8 mouse cellular contexts compared by ENCODE assay signal in genomic region chr10:77984660-77985059, GRCm38 (mm10). TPM values are rescaled to one million over a fixed set of nuclear protein-coding genes. Genes with fewer than 3 reads are reported as not detected.
DNase-seq lines count a peak whose midpoint lies in the region; ATAC-seq and TF ChIP-seq lines count a peak whose summit lies in the region.

No protein-coding gene starts in this region.

- no peak overlapping the region for H3K27ac ChIP-seq in embryonic facial prominence, embryonic 12.5 days
- H3K27ac ChIP-seq in heart, embryonic 13.5 days (replicated peaks) = no peak overlapping the region
- H3K27ac ChIP-seq in kidney, embryonic 16.5 days (ENCODE audit: low read length) = no peak overlapping the region
- H3K27ac ChIP-seq in liver, postnatal 0 days (ENCODE audit: low read depth) = no peak overlapping the region
- no peak overlapping the region for H3K27ac ChIP-seq in neural tube, embryonic 14.5 days (ENCODE audit: low read depth, low read length)

- no peaks in the 10 kb centered on the region for H3K27me3 ChIP-seq in E14TG2a.4 (ENCODE audit: insufficient read depth, low read length)
- no peaks in the 10 kb centered on the region for H3K27me3 ChIP-seq in embryonic facial prominence, embryonic 12.5 days
- H3K27me3 ChIP-seq in heart, embryonic 13.5 days (replicated peaks) = no peaks in the 10 kb centered on the region
- no peaks in the 10 kb centered on the region for H3K27me3 ChIP-seq in kidney, embryonic 16.5 days (ENCODE audit: insufficient read depth, low read length)
- H3K27me3 ChIP-seq in liver, postnatal 0 days (ENCODE audit: insufficient read depth, low read length) = no peaks in the 10 kb centered on the region
- no peaks in the 10 kb centered on the region for H3K27me3 ChIP-seq in neural tube, embryonic 14.5 days (ENCODE audit: control insufficient read depth, insufficient read depth, low read length)

- H3K4me2 ChIP-seq in embryonic facial prominence, embryonic 12.5 days (replicated peaks) = no peak overlapping the region
- H3K4me2 ChIP-seq in heart, embryonic 13.5 days = no peak overlapping the region
- no peak overlapping the region for H3K4me2 ChIP-seq in kidney, embryonic 16.5 days (replicated peaks; ENCODE audit: low read depth, low read length)
- H3K4me2 ChIP-seq in liver, postnatal 0 days (ENCODE audit: low read depth, low read length) = no peak overlapping the region
- H3K4me2 ChIP-seq in neural tube, embryonic 14.5 days (ENCODE audit: low read depth, low read length) = no peak overlapping the region

- H3K9ac ChIP-seq in embryonic facial prominence, embryonic 12.5 days = no peak overlapping the region
- no peak overlapping the region for H3K9ac ChIP-seq in heart, embryonic 13.5 days
- no peak overlapping the region for H3K9ac ChIP-seq in kidney, embryonic 16.5 days (replicated peaks; ENCODE audit: low read length)
- H3K9ac ChIP-seq in liver, postnatal 0 days (replicated peaks) = no peak overlapping the region
- H3K9ac ChIP-seq in neural tube, embryonic 14.5 days (replicated peaks; ENCODE audit: low read depth, low read length) = no peak overlapping the region

- ATAC-seq in embryonic facial prominence, embryonic 12.5 days (ENCODE audit: insufficient number of reproducible peaks, insufficient read depth, low FRiP score, low TSS enrichment) = 0 out of 2 replicates have a peak, but pooled peaks have one; percentile 7
- 0 out of 2 replicates have a peak, but pooled peaks have one; percentile 18 for ATAC-seq in heart, embryonic 13.5 days (ENCODE audit: extremely low read depth, insufficient number of reproducible peaks, low FRiP score, low TSS enrichment)
- peak; percentile 60 for ATAC-seq in kidney, embryonic 16.5 days (ENCODE audit: low FRiP score, low TSS enrichment)
- ATAC-seq in liver, postnatal 0 days = peak; percentile 71
- ATAC-seq in neural tube, embryonic 14.5 days (ENCODE audit: low read depth) = peak; percentile 68

- DNase-seq in adrenal gland, postnatal 25 days = peak; percentile 70
- peak; percentile 83 for DNase-seq in liver, postnatal 0 days
- DNase-seq in testis, postnatal 14 days (ENCODE audit: low spot score) = peak; percentile 41

- peak; percentile 79 for TF ChIP-seq CTCF in E14TG2a.4 (conservative IDR thresholded peaks at IDR 0.05; ENCODE audit: low read length)
- peak; percentile 95 for TF ChIP-seq CTCF in liver, postnatal 0 days (IDR thresholded peaks at IDR 0.05; ENCODE audit: low read depth)

- WGBS in embryonic facial prominence, embryonic 12.5 days = 2% methylated on average over 4 of the region's 4 CpGs
- WGBS in heart, embryonic 13.5 days = under 1% methylated on average over 4 of the region's 4 CpGs
- 0% methylated on average over 4 of the region's 4 CpGs for WGBS in kidney, embryonic 16.5 days
- WGBS in liver, postnatal 0 days (ENCODE audit: insufficient replicate concordance) = 2% methylated on average over 4 of the region's 4 CpGs
- WGBS in neural tube, embryonic 14.5 days = 1% methylated on average over 4 of the region's 4 CpGs

- no peak overlapping the region for H3K4me3 ChIP-seq in E14TG2a.4 (replicated peaks; ENCODE audit: low read length)
- no peak overlapping the region for H3K4me3 ChIP-seq in embryonic facial prominence, embryonic 12.5 days
- no peak overlapping the region for H3K4me3 ChIP-seq in heart, embryonic 13.5 days
- H3K4me3 ChIP-seq in kidney, embryonic 16.5 days (ENCODE audit: low read length) = no peak overlapping the region
- H3K4me3 ChIP-seq in liver, postnatal 0 days (ENCODE audit: low read depth, low read length) = no peak overlapping the region
- no peak overlapping the region for H3K4me3 ChIP-seq in neural tube, embryonic 14.5 days (ENCODE audit: low read depth, low read length)

- peaks cover 48% of the 10 kb centered on the region for H3K36me3 ChIP-seq in E14TG2a.4 (ENCODE audit: insufficient read depth, low read length)
- H3K36me3 ChIP-seq in embryonic facial prominence, embryonic 12.5 days = peaks cover 50% of the 10 kb centered on the region
- peaks cover 49% of the 10 kb centered on the region for H3K36me3 ChIP-seq in heart, embryonic 13.5 days
- peaks cover 38% of the 10 kb centered on the region for H3K36me3 ChIP-seq in kidney, embryonic 16.5 days (ENCODE audit: insufficient read depth, low read length)
- H3K36me3 ChIP-seq in liver, postnatal 0 days (replicated peaks; ENCODE audit: insufficient read depth, low read length) = peaks cover 26% of the 10 kb centered on the region
- H3K36me3 ChIP-seq in neural tube, embryonic 14.5 days (ENCODE audit: control insufficient read depth, insufficient read depth, low read length) = peaks cover 8% of the 10 kb centered on the region; the same call in 1 of the 2 replicates

- no peaks in the 10 kb centered on the region for H3K9me3 ChIP-seq in E14TG2a.4 (ENCODE audit: low read length)
- H3K9me3 ChIP-seq in embryonic facial prominence, embryonic 12.5 days = no peaks in the 10 kb centered on the region
- H3K9me3 ChIP-seq in heart, embryonic 13.5 days = no peaks in the 10 kb centered on the region
- H3K9me3 ChIP-seq in kidney, embryonic 16.5 days (ENCODE audit: low read length) = no peaks in the 10 kb centered on the region
- H3K9me3 ChIP-seq in liver, postnatal 0 days (ENCODE audit: low read length) = no peaks in the 10 kb centered on the region
- H3K9me3 ChIP-seq in neural tube, embryonic 14.5 days (ENCODE audit: control insufficient read depth, low read length) = no peaks in the 10 kb centered on the region

- H3K4me1 ChIP-seq in E14TG2a.4 (replicated peaks; ENCODE audit: low read depth, low read length) = peaks cover 42% of the 10 kb centered on the region
- H3K4me1 ChIP-seq in embryonic facial prominence, embryonic 12.5 days = no peaks in the 10 kb centered on the region
- H3K4me1 ChIP-seq in heart, embryonic 13.5 days = peaks cover 5% of the 10 kb centered on the region
- H3K4me1 ChIP-seq in kidney, embryonic 16.5 days (ENCODE audit: insufficient read depth, low read length) = 0 out of 2 replicates have a peak, but pooled peaks cover under 1% of the 10 kb centered on the region
- H3K4me1 ChIP-seq in liver, postnatal 0 days (ENCODE audit: insufficient read depth) = no peaks in the 10 kb centered on the region
- no peaks in the 10 kb centered on the region; the same call in 1 of the 2 replicates for H3K4me1 ChIP-seq in neural tube, embryonic 14.5 days (ENCODE audit: control insufficient read depth, insufficient read depth, low read length)

- TF ChIP-seq EP300 in liver, postnatal 0 days (IDR thresholded peaks at IDR 0.05; ENCODE audit: low read depth) = no peak

RNA-seq across cellular contexts. Expression of gene 1810043G02Rik, which starts 6.3 kb away (rescaled TPM):
- total RNA-seq in adrenal gland, postnatal 25 days (2021) = 18.5 and 22.1 TPM in 2 replicates
- 32.9 and 35.1 TPM in 2 replicates for polyA plus RNA-seq in embryonic facial prominence, embryonic 12.5 days (2016; fragmentation: Nextera tagmentation; extraction: Ambion mirVana)
- polyA plus RNA-seq in heart, embryonic 13.5 days (2015; fragmentation: Nextera tagmentation; extraction: Ambion mirVana) = 16.3 and 18.0 TPM in 2 replicates
- polyA plus RNA-seq in kidney, embryonic 16.5 days (2015; fragmentation: Nextera tagmentation; extraction: Ambion mirVana) = 33.9 and 34.2 TPM in 2 replicates
- polyA plus RNA-seq in liver, postnatal 0 days (2015; fragmentation: Nextera tagmentation; extraction: Ambion mirVana) = 4.0 and 4.4 TPM in 2 replicates
- polyA plus RNA-seq in neural tube, embryonic 14.5 days (2014; fragmentation: Nextera tagmentation; extraction: Ambion mirVana) = 41.3 and 52.6 TPM in 2 replicates

RNA-seq across cellular contexts. Expression of gene Trpm2, which starts 14.3 kb away (rescaled TPM):
- 1.2 and 2.7 TPM in 2 replicates for total RNA-seq in adrenal gland, postnatal 25 days (2021)
- 0.72 and 0.87 TPM in 2 replicates for polyA plus RNA-seq in embryonic facial prominence, embryonic 12.5 days (2016; fragmentation: Nextera tagmentation; extraction: Ambion mirVana)
- polyA plus RNA-seq in heart, embryonic 13.5 days (2015; fragmentation: Nextera tagmentation; extraction: Ambion mirVana) = 0.19 and 0.23 TPM in 2 replicates
- polyA plus RNA-seq in kidney, embryonic 16.5 days (2015; fragmentation: Nextera tagmentation; extraction: Ambion mirVana) = 0.59 and 0.95 TPM in 2 replicates
- polyA plus RNA-seq in liver, postnatal 0 days (2015; fragmentation: Nextera tagmentation; extraction: Ambion mirVana) = 1.5 and 1.7 TPM in 2 replicates
- polyA plus RNA-seq in neural tube, embryonic 14.5 days (2014; fragmentation: Nextera tagmentation; extraction: Ambion mirVana) = 6.0 and 9.2 TPM in 2 replicates

RNA-seq across cellular contexts. Expression of gene Pfkl, which starts 25.2 kb away (rescaled TPM):
- 91.4 and 96.0 TPM in 2 replicates for total RNA-seq in adrenal gland, postnatal 25 days (2021)
- polyA plus RNA-seq in embryonic facial prominence, embryonic 12.5 days (2016; fragmentation: Nextera tagmentation; extraction: Ambion mirVana) = 137 TPM in 2 replicates
- polyA plus RNA-seq in heart, embryonic 13.5 days (2015; fragmentation: Nextera tagmentation; extraction: Ambion mirVana) = 190 and 214 TPM in 2 replicates
- polyA plus RNA-seq in kidney, embryonic 16.5 days (2015; fragmentation: Nextera tagmentation; extraction: Ambion mirVana) = 190 and 194 TPM in 2 replicates
- 23.5 and 31.3 TPM in 2 replicates for polyA plus RNA-seq in liver, postnatal 0 days (2015; fragmentation: Nextera tagmentation; extraction: Ambion mirVana)
- polyA plus RNA-seq in neural tube, embryonic 14.5 days (2014; fragmentation: Nextera tagmentation; extraction: Ambion mirVana) = 83.2 and 93.9 TPM in 2 replicates

RNA-seq across cellular contexts. Expression of gene Dnmt3l, which starts 57.1 kb away (rescaled TPM):
- total RNA-seq in adrenal gland, postnatal 25 days (2021) = 30.7 and 36.2 TPM in 2 replicates
- 0.19 and 0.41 TPM in 2 replicates for polyA plus RNA-seq in embryonic facial prominence, embryonic 12.5 days (2016; fragmentation: Nextera tagmentation; extraction: Ambion mirVana)
- 0.13 and 0.37 TPM in 2 replicates for polyA plus RNA-seq in heart, embryonic 13.5 days (2015; fragmentation: Nextera tagmentation; extraction: Ambion mirVana)
- polyA plus RNA-seq in kidney, embryonic 16.5 days (2015; fragmentation: Nextera tagmentation; extraction: Ambion mirVana) = 0.49 and 1.2 TPM in 2 replicates
- polyA plus RNA-seq in liver, postnatal 0 days (2015; fragmentation: Nextera tagmentation; extraction: Ambion mirVana) = not detected in 2 replicates
- not detected in 2 replicates for polyA plus RNA-seq in neural tube, embryonic 14.5 days (2014; fragmentation: Nextera tagmentation; extraction: Ambion mirVana)

RNA-seq across cellular contexts. Expression of gene Aire, which starts 58.8 kb away (rescaled TPM):
- total RNA-seq in adrenal gland, postnatal 25 days (2021) = not detected in 2 replicates
- 0.17 and 0.42 TPM in 2 replicates for polyA plus RNA-seq in embryonic facial prominence, embryonic 12.5 days (2016; fragmentation: Nextera tagmentation; extraction: Ambion mirVana)
- not detected in 2 replicates for polyA plus RNA-seq in heart, embryonic 13.5 days (2015; fragmentation: Nextera tagmentation; extraction: Ambion mirVana)
- polyA plus RNA-seq in kidney, embryonic 16.5 days (2015; fragmentation: Nextera tagmentation; extraction: Ambion mirVana) = 1.7 and 2.1 TPM in 2 replicates
- not detected in 2 replicates for polyA plus RNA-seq in liver, postnatal 0 days (2015; fragmentation: Nextera tagmentation; extraction: Ambion mirVana)
- 0.21 TPM in 2 replicates for polyA plus RNA-seq in neural tube, embryonic 14.5 days (2014; fragmentation: Nextera tagmentation; extraction: Ambion mirVana)

Comparison
In these comparisons a context has a peak if more than half of its experiments do, and no peak if none do; other contexts are left out.
1. ATAC-seq: peak in every context shown above with its lines; median percentile 71 in liver, postnatal 0 days; 68 in neural tube, embryonic 14.5 days; 60 in kidney, embryonic 16.5 days; 18 in heart, embryonic 13.5 days; 7 in embryonic facial prominence, embryonic 12.5 days.